Mouse (Mus musculus) activated CD4-positive, CD25-positive, alpha-beta regulatory T cell, adult 9 weeks (primary cell): ENCODE data around the gene Gm12666. TPM values are rescaled to one million over a fixed set of nuclear protein-coding genes. Genes with fewer than 3 reads are reported as not detected.

Experiments
- polyA plus RNA-seq: library from polyadenylated mRNA; unstranded; fragments of 100-300 nt; shearing (Covaris generic); gene quantifications from one replicate; pipeline ENCODE4 v1.2.1, GENCODE M21; 2017

The Gm12666 gene
- not detected for polyA plus RNA-seq

DNA sequence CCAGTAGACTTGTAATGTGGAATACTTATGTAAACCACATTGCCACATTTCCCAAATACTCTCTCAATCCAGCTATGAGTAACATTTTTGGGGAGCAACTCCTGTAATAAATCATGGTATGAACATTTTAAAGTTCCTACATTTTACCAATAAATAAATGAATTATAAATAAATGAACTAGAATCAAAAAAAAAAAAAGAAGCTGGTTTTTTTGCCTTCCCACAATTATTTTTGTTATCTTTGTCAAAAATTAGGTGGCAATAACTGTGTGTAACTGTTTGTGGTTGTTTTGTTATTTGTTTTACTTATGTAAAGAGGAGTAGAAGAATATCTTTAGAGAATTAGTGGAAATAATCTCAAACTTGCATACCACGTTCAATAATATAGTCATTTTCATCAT, at the start of gene Gm12666:
Gm12666 (minus strand) TSS at position 101 of the 400 bp plus-strand sequence.

DNA sequence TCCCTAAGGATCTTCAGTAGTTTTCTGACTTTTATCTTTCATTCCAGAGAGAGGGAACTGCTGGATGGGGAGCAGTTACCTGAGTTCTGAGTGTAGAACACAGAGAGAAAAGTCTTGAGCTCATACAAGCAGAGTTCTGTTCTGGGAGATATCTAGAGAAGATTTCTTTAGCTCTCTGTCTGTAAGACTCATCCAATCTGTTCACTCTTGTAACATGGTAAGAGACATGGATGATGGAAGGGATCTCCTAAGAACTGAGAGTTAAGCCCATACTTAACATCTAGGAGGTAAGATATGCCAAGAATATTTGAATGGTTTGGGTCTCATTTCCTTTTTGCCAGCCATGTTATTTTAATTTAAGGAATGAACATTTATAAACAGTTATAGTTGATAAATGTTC, 44.4 kb downstream of the Gm12666 start, which contains the start of gene Izumo3:
Izumo3 (minus strand) TSS at position 101 of the 400 bp plus-strand sequence.

Other genes starting within 250 kb of the Gm12666 start
- not detected for gene Izumo3, start 44.5 kb downstream of the Gm12666 start, polyA plus RNA-seq